Mouse (Mus musculus) kidney, postnatal 0 days (tissue): Measurements from ENCODE around the gene Lias. TPM values are rescaled to one million over a fixed set of nuclear protein-coding genes. Genes with fewer than 3 reads are reported as not detected.

Experiments used
- ATAC-seq: fragments of 200-750 bp; cut with Nextera tagmentation; replicated peaks from 2 replicates; pipeline ENCODE4 v1.8.0; 2017; ENCODE audit warnings: low read depth, moderate number of reproducible peaks, moderate TSS enrichment, moderate library complexity; ENCODE audit not compliant: low FRiP score
- DNase-seq: peaks from one replicate; pipeline ENCODE4 v3.0.0-alpha.2; 2016; ENCODE audit warnings: low spot score
- H3K27ac ChIP-seq: fragments of 300-500 bp; sonication (generic); 2 replicates; pipeline ENCODE4 v1.5.1; 2014; ENCODE audit warnings: mild to moderate bottlenecking
- H3K27me3 ChIP-seq: fragments of 300-500 bp; sonication (generic); 2 replicates; pipeline ENCODE4 v1.6.1; 2014; ENCODE audit warnings: low read length, mixed read lengths; ENCODE audit not compliant: insufficient read depth
- H3K36me3 ChIP-seq: fragments of 300-500 bp; sonication (generic); 2 replicates; pipeline ENCODE4 v1.6.1; 2014; ENCODE audit warnings: low read length, mixed read lengths; ENCODE audit not compliant: insufficient read depth
- H3K4me1 ChIP-seq: fragments of 300-500 bp; sonication (generic); replicated peaks from 2 replicates; pipeline ENCODE4 v1.6.1; 2014; ENCODE audit warnings: antibody characterized with exemption, low read length, mixed read lengths; ENCODE audit not compliant: insufficient read depth
- H3K4me2 ChIP-seq: fragments of 300-500 bp; sonication (generic); 2 replicates; pipeline ENCODE4 v1.6.1; 2014; ENCODE audit warnings: mild to moderate bottlenecking, low read length, moderate library complexity, mixed read lengths
- H3K4me3 ChIP-seq: fragments of 300-500 bp; sonication (generic); replicated peaks from 2 replicates; pipeline ENCODE4 v1.5.1; 2014; ENCODE audit warnings: low read depth, low read length
- H3K9ac ChIP-seq: fragments of 300-500 bp; sonication (generic); 2 replicates; pipeline ENCODE4 v1.6.1; 2014; ENCODE audit warnings: low read depth, low read length
- H3K9me3 ChIP-seq: fragments of 300-500 bp; sonication (generic); replicated peaks from 2 replicates; pipeline ENCODE4 v1.6.1; 2016; ENCODE audit warnings: low read length, inconsistent platforms, mixed read lengths
- CTCF ChIP-seq: IDR thresholded peaks from 2 replicates; pipeline ENCODE4 v1.5.1; 2016; ENCODE audit warnings: antibody characterized with exemption, low read depth, mild to moderate bottlenecking, moderate library complexity
- WGBS: fragments of 180-500 bp; shearing (Covaris S2); extraction: QIAGEN DNeasy Blood & Tissue Kit; methylation state at CpG from one replicate; pipeline ENCODE4 v1.1.7; 2014; 5-methylcytosine and 5-hydroxymethylcytosine counted together
- polyA plus RNA-seq: library from polyadenylated mRNA; unstranded; fragments of >200 nt; fragmentation: Nextera tagmentation; extraction: Ambion mirVana; gene quantifications from 2 replicates; pipeline ENCODE4 v1.2.1, GENCODE M21; 2015

Gene Lias
- 66.7 and 67.3 TPM in 2 replicates for polyA plus RNA-seq

GRCm38 (mm10) chr5:65390648-65391644 lies at the start of gene Lias, which contains the start of gene Rpl9:
Gene Lias (plus strand): TSS chr5:65391497.
Gene Rpl9 (minus strand): TSS chr5:65391444.
- H3K27me3 ChIP-seq, result no peaks in the 10 kb centered on the region
- no peak for TF ChIP-seq CTCF
- ATAC-seq, result peak; percentile 95
- peak; percentile 97 for DNase-seq
- peak within 1 kb of the TSS; percentile 92 for H3K27ac ChIP-seq
- peak within 1 kb of the TSS; percentile 97 for H3K4me3 ChIP-seq
- H3K9ac ChIP-seq, result peak within 1 kb of the TSS; percentile 99
- under 1% methylated on average over 83 of the region's 83 CpGs for WGBS
- peaks cover 8% of the 10 kb centered on the region for H3K4me1 ChIP-seq
- H3K4me2 ChIP-seq, result peak within 1 kb of the TSS; percentile 69
- H3K36me3 ChIP-seq, result peaks cover 33% of the 10 kb centered on the region
- H3K9me3 ChIP-seq, result no peaks in the 10 kb centered on the region

GRCm38 (mm10) chr5:65348168-65348567 lies 43.1 kb upstream of the Lias start, which contains the start of gene Klb:
Gene Klb (plus strand): TSS chr5:65348314.
- no peak within 1 kb of the TSS for H3K9ac ChIP-seq
- no peak for ATAC-seq
- H3K4me2 ChIP-seq, result peak within 1 kb of the TSS; percentile 13; the same call in 1 of the 2 replicates
- H3K27ac ChIP-seq, result no peak within 1 kb of the TSS
- TF ChIP-seq CTCF, result no peak
- DNase-seq, result no peak
- no peaks in the 10 kb centered on the region for H3K9me3 ChIP-seq
- no peaks in the 10 kb centered on the region; the same call in 1 of the 2 replicates for H3K4me1 ChIP-seq
- 54% methylated on average over 15 of the region's 15 CpGs for WGBS
- H3K4me3 ChIP-seq, result no peak within 1 kb of the TSS
- no peaks in the 10 kb centered on the region for H3K27me3 ChIP-seq
- no peaks in the 10 kb centered on the region for H3K36me3 ChIP-seq

GRCm38 (mm10) chr5:65350508-65350907 lies 40.8 kb upstream of the Lias start:
- no peak for DNase-seq
- H3K9ac ChIP-seq, result no peak overlapping the region
- no peaks in the 10 kb centered on the region for H3K9me3 ChIP-seq
- no peak for TF ChIP-seq CTCF
- WGBS, result 49% methylated on average over 10 of the region's 10 CpGs
- H3K4me3 ChIP-seq, result no peak overlapping the region
- H3K4me1 ChIP-seq, result no peaks in the 10 kb centered on the region; the same call in 1 of the 2 replicates
- no peaks in the 10 kb centered on the region for H3K36me3 ChIP-seq
- H3K27me3 ChIP-seq, result no peaks in the 10 kb centered on the region
- H3K27ac ChIP-seq, result no peak overlapping the region
- no peak overlapping the region for H3K4me2 ChIP-seq
- no peak for ATAC-seq

GRCm38 (mm10) chr5:65354097-65354496 lies 37.2 kb upstream of the Lias start:
- H3K4me2 ChIP-seq, result no peak overlapping the region
- no peak for DNase-seq
- no peak overlapping the region for H3K9ac ChIP-seq
- H3K4me1 ChIP-seq, result no peaks in the 10 kb centered on the region
- no peak for TF ChIP-seq CTCF
- H3K27me3 ChIP-seq, result no peaks in the 10 kb centered on the region
- no peak overlapping the region for H3K27ac ChIP-seq
- H3K4me3 ChIP-seq, result no peak overlapping the region
- 84% methylated on average over 3 of the region's 3 CpGs for WGBS
- H3K36me3 ChIP-seq, result no peaks in the 10 kb centered on the region
- no peak for ATAC-seq
- no peaks in the 10 kb centered on the region for H3K9me3 ChIP-seq

DNA sequence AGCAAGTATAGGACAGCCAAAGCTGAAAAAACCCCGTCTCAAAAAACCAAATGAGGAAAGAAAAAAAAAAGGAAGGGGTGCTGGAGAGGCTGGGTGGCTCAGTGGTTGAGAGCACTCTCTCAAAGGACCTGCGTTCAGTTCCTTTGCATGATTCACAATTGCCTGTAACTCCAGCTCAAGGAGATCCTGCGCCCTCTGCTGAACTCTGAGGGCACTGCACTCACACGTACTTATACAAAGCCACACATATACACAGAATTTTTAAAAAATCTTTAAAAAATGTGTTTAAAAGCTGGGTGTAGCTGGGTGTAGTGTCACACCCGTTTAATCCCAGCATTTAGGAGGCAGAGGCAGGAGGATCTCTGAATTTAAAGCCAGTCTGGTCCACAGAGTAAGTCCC lies 36.3 kb upstream of the Lias start:
- H3K27me3 ChIP-seq, result no peaks in the 10 kb centered on the region
- H3K4me2 ChIP-seq, result no peak overlapping the region
- H3K9me3 ChIP-seq, result no peaks in the 10 kb centered on the region
- 77% methylated on average over 5 of the region's 5 CpGs for WGBS
- no peak for TF ChIP-seq CTCF
- no peak overlapping the region for H3K4me3 ChIP-seq
- ATAC-seq (no peak), DNase-seq (no peak)
- H3K36me3 ChIP-seq, result no peaks in the 10 kb centered on the region
- H3K9ac ChIP-seq, result no peak overlapping the region
- H3K4me1 ChIP-seq, result no peaks in the 10 kb centered on the region
- no peak overlapping the region for H3K27ac ChIP-seq

DNA sequence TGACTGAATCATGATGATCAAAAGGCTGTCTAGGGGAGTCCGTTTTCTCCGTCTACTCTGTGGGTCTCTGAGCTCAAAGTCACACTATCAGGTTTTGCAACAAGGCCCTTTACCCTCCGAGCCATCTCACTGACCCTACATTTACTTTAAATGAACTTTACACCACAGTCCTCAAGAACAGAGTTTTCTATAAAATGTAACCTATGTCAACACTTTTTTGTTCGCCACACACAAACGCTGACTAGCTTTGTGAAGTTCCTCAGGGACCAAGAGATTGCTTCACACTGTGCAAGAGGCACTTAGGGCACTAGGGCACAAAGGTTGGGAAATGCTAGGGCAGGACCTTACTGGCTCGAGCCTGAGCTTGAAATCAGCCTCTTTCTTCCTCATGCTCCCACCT lies 34.4 kb upstream of the Lias start:
- Histone ChIP-seq H3K27ac (no peak overlapping the region), H3K4me2 (no peak overlapping the region), H3K27me3 (no peaks in the 10 kb centered on the region), H3K36me3 (no peaks in the 10 kb centered on the region), H3K4me1 (no peaks in the 10 kb centered on the region), H3K4me3 (no peak overlapping the region), H3K9ac (no peak overlapping the region), H3K9me3 (no peaks in the 10 kb centered on the region)
- WGBS, result 67% methylated on average over 6 of the region's 6 CpGs
- no peak for TF ChIP-seq CTCF
- peak; percentile 57; the same call in 1 of the 2 replicates for ATAC-seq
- no peak for DNase-seq
